Mouse (Mus musculus): Measurements from ENCODE around the gene Heatr3.
"Not testable (repeated sequence)": the region's sequence is repeated elsewhere in the genome, so short reads cannot be mapped to it uniquely, and the experiment has no call there.

Gene Heatr3

GRCm38 (mm10) chr8:88185716-88186115 is 48.1 kb downstream of the Heatr3 start:
- no peak for DNase-seq (ENCODE audit: low read depth, low spot score)

- DNase-seq (ENCODE audit: low read depth, low spot score) = no peak
Observed at GRCm38 (mm10) chr8:88197328-88197727, 59.7 kb downstream of the Heatr3 start.

GRCm38 (mm10) chr8:88198551-88198944 is 60.9 kb downstream of the Heatr3 start:
- no peak for DNase-seq (ENCODE audit: low read depth, low spot score)

GRCm38 (mm10) chr8:88198945-88199571 is 61.4 kb downstream of the Heatr3 start, which contains the start of gene Tent4b:
Tent4b (plus strand) TSS chr8:88199213.
- peak; percentile 86 for DNase-seq (ENCODE audit: low read depth, low spot score)

GRCm38 (mm10) chr8:88199700-88200601 is 62.3 kb downstream of the Heatr3 start:
- peak; percentile 33 for DNase-seq (ENCODE audit: low read depth, low spot score)

GRCm38 (mm10) chr8:88200724-88201495 is 63.3 kb downstream of the Heatr3 start:
- DNase-seq (ENCODE audit: low read depth, low spot score) = no peak

GRCm38 (mm10) chr8:88201641-88202040 is 64.0 kb downstream of the Heatr3 start:
- no peak for DNase-seq (ENCODE audit: low read depth, low spot score)

- DNase-seq (ENCODE audit: low read depth, low spot score) = no peak
Observed at GRCm38 (mm10) chr8:88206016-88206415, 68.4 kb downstream of the Heatr3 start.

- no peak for DNase-seq (ENCODE audit: low read depth, low spot score)
Observed at GRCm38 (mm10) chr8:88207121-88207821, 69.6 kb downstream of the Heatr3 start.

- DNase-seq (ENCODE audit: low read depth, low spot score) = not testable (repeated sequence)
Observed at GRCm38 (mm10) chr8:88209930-88210827, 72.5 kb downstream of the Heatr3 start.

GRCm38 (mm10) chr8:88221353-88221752 is 83.7 kb downstream of the Heatr3 start:
- DNase-seq (ENCODE audit: low read depth, low spot score) = no peak

Data from c-Kit-negative CD71-positive TER-119-positive erythroid progenitor cells, embryonic 14.5 days (primary cell).